Mouse (Mus musculus): ENCODE results near the gene Ccdc157. TPM values are rescaled to one million over a fixed set of nuclear protein-coding genes. Genes with fewer than 3 reads are reported as not detected.

The Ccdc157 gene
- total RNA-seq, 4 experiments from 2014 or later, result 19.3 to 21.1 (median 19.9) TPM

DNA sequence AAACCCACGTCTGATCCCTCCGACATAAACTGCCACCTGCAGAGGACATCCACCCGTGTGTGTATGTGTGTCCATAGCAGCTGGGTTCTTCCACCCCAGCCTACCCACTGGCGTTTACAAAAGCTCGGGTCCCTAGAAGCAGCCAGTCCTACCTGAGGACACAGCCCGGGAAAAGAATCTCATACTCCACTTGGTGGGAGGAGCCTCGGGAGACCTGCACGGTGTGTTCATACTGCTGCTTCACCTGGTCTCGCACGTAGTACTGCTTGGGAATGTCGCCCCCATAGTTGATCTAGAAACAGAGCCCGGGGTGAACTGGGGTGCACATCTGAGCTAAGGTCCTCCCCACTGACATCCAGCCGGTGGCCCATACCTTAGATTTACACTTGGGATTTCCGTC, 56.6 kb downstream of the Ccdc157 start:
- DNase-seq (ENCODE audit: low spot score in 2 of 2), result no peak

DNA sequence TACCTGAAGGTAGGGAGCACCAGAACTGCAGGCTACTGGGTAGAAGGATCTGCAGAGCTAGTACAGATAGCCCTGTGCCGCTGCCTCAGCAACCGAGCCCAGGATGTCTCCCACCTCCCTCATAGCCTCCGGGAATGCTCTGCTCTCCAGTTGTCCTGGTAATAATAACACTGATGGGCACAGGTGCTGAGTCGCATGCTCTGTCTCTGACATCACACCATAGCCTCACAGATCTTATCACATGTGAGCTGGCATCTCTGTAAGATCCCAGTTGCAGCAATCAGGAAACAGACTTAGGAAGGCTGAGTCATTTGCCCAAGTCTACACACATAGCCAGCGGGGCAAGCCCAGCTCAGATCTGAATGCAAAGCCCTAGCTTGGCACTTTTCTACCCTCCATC, 58.2 kb downstream of the Ccdc157 start:
- no peak for DNase-seq (ENCODE audit: low spot score in 2 of 2)

DNA sequence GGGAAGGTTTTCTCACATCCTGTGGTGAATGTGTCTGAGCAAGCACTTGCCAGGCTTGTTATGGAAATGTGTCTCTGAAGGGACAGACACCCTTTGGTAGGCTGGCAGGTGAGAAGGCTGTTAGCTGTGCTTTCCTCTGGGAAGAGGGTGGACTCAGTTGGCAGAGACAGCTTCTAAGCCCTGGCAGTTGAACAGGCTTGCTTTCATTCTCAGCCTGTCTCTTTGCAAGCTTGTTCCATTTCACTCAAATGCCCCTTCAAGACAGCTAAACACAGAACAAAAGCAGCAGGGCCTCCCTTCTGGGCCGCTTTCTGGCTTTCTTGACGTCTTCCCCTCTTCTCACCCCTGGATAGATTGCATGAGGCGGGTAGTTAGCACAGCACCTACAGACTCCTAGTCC, 60.6 kb downstream of the Ccdc157 start:
- DNase-seq (ENCODE audit: low spot score in 2 of 2), result no peak

DNA sequence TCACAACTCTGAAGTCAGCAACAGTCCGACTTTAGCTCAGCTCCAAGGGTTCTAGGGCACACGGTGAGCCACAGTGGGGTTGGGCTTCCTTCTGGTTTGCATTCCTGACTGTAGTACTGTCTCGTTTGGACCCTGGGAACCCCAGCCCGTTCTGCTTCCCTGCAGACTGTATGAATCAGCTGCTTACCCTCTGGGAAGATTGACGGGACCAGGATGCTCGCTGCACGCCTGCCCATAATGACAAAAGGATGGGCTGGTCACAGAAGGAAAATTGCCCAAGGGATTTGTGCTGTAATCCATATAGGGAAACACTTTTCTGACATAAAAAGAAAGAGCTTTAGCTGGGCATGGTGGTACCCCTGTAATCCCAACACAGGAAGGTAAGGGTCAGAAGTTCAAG, 61.3 kb downstream of the Ccdc157 start:
- DNase-seq (ENCODE audit: low spot score in 2 of 2), result no peak

DNA sequence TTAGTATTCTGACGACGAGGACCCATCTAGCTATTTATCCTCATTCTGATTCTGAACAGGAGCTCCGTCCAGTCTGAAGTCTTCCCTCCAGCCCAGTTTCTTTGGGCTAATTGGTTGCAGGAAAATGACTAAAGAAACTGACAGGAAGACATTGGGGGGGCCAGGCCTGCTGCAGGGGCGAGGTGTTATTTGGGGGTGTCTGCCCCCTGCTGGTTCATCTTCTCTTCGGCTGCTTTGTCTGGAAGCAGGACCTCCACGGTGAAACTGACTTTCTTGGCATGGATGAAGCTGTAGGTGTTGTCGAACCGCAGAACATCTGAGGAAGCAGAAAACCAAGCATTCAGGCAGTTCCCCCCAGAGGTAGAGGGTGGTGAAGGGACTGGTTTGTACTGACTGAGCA, 62.0 kb downstream of the Ccdc157 start:
- no peak for DNase-seq (ENCODE audit: low spot score in 2 of 2)

DNA sequence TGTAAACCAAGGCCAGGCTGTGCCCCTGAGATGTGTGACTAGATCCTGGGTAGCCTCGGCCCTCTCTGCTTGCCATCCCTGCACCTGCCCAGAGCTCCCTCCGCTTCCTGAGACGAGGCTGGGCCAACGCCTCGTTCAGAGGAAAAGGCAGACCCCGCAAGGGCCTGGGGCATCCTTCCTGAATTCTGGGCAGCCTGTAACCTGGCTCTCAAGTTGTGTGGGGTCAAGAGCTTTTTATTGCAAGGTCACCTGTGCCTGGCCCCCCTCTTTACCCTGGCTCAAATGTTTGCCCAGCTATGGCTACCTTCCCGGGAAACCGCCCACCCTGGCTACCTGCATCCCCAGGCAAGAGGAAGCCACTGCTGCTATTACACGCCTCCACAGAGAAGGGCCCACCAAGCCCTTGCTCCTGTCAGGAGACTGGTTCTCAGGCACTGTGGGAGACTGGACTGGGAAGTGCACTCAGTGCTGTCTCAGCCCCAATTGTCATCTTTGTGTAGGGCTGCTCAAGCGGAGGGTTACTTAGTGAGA, 62.9 kb downstream of the Ccdc157 start:
- no peak for DNase-seq (ENCODE audit: low spot score in 2 of 2)

DNA sequence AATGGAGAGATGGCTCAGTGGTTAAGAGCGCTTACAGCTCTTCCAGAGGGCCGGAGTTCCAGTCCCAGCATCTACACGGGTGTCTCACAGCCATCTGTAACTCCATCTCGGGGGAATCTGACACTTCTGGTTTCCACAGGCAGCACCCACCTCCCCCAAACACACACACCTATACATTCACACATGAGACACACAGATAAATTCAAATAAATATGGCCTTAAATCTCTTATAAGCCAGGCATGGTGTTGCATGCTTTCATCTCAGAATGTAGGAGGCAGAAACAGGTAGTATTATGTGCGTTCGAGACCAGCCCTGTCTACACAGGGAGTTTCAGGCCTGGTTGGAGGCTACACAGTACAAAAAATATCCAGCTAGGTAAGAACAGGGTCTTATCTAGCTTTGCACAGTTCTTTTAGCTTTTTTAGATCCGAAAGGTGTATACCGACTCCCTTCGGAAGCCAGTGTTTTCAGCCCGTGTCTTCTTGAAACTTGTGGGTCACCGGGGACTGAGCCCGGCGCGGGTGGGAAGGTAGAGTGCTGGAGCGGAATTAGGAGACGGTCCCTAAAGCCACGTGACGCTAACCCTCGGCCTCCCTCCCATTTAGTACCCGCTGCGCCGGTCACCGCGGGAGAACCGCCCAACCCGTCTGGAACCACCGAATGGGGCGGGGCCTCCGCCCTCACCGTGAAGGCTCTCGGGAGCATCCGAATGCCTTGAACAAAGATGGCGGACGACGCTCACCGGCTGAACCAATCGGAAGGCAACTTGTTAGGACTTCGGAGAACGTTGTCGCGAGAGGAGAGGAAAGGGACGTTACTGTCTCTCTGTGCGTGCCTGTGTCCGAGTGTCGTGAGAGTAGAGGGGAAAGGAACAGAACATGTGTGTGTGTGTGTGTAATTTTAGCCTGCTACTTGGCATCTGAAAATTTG, 63.8 kb downstream of the Ccdc157 start:
- DNase-seq (ENCODE audit: low spot score in 2 of 2), result peak; percentile 94 to 99

DNA sequence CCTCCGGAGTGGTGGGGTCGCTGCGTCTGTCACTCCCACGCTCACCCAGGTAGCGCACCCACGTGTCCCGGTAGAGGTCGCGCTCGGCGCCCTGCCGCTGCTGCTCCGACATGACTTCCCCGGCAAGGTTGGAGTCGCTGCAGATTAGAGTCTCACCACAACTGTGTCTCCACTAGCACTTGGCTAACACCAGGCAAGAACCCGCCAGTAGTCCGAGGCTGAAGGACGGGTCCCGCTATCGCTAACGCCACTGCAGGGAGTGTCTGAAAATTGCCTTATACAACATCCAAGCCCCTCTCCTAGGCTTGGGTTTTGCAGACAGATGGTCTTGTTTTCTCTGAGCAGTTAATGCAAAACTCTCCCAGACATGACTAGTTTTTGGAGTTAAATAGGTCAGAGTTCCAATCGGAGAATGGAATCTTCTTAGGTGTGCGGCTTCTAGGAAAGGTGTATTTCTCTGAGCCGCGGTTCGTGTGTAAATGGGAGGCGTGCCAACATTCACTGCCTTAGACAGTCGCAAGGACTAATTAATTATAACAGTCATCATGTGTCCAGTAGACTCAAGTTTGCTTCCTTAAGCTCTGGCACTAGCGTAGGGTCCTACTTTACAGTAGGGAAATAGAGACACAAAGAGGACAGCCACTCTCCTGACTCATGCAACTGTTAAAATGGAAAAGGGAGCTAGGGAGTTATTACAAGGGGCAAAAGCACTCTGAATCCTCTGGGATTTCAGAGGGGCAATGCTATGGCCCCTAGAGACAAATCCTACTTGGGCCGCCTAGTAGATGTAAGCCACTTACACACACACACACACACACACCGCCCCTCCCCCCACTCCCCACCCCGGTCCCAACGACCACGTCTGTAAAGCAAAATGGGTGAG, 64.7 kb downstream of the Ccdc157 start, which contains the start of gene Mtfp1:
Mtfp1 (minus strand) TSS at position 275 of the 883 bp plus-strand sequence.
- peak in 1 of 2 experiments; percentile 56 for DNase-seq (ENCODE audit: low spot score in 2 of 2)

DNA sequence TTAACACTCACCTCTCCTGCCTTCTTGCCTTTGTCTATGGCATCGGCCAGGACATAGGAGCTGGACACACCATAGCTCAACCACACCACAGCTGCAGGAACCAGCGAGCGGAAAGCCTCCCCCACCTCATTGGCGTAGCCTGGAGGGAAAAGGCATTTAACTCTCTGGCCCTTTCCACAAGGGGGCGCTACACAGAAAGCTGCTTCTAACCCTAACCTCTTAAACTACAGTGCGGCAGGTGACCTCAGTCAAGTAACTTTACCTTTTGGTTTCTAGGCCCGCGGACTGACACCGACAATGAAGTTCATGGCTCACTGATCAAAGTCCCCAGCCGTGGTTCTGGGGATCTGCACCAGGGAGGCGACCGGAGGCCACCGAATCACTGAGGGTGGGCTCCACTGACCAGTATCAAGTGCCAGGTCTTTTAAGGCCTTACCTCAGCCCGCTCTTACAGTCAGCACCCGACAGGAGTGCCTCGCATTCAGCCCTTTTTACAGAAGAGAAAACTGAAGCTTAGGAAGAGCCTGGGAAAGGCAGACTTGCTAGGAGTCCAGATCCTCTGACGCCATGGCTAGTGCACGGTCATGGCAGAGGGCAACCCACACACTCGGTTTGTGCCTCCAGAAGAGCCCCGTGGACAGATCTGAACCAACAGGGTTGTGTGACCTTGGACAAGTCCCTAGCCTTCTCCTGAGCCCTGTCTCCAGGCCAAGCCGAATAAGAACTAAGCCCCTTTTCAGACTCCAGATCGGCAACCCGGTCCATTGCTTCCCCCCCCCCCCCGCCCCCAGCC, 65.5 kb downstream of the Ccdc157 start:
- peak in 1 of 2 experiments; percentile 64 for DNase-seq (ENCODE audit: low spot score in 2 of 2)

DNA sequence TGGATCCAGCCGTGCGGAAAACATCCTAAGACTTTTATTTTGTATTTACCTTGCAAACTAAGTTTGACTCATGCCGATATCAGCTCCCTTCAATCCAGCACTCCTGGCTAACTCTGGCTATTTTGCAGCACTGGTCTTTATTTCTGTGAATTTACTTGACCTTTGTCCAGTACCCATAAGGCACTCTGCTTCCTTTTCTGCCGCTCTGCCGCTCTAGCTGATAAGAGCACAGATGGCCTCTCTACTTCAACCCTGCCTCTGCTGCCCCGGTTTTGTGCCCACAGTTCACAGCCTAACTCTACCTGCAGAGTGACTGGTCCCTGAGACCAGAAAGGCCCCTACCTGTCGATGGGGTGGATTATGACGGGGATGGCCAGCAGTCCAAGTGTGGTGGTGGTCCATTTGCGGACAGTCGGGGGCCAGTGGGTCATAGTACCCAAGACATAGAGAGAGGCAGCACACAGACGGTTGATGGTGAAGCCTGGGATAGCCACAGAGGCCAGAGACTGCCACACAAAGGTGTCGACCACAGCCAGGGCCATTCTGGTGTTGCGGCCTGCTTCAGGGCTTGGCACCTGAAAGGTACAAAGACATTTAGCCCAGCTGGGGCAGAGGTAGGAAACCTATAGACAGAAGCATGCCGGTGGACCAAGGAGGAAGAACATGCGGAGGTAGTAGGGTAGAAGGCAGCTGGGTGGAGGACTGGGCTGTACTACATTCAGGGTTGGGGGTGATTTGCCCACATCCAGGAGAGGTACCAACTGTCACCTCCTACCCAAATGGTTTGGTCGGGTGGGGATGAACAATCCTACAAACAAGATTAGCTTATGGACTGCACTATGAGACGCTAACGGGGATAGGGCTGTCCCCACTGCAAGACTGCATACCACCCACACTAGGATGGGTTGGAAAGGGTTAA, 66.4 kb downstream of the Ccdc157 start:
- peak in 1 of 2 experiments; percentile 52 for DNase-seq (ENCODE audit: low spot score in 2 of 2)

Small RNA genes lying within 50 kb of the gene (microRNA-seq; reads per million reads assigned to microRNA genes)
- gene Mir3060, result 2.7 to 3.3 reads per million in 2 experiments

Other genes with a start within 250 kb of the Ccdc157 start
- 10 to 100 TPM; 17.3 to 20.6 (median 19.9) TPM for gene Slc35e4, start 245.6 kb downstream of the Ccdc157 start, total RNA-seq (2022)
- gene Tcn2, start 228.1 kb downstream of the Ccdc157 start, total RNA-seq (2022), result 10 to 100 TPM; 17.0 to 37.4 (median 23.1) TPM
- gene Pes1, start 196.3 kb downstream of the Ccdc157 start, total RNA-seq (2022), result 10 to 100 TPM; 38.5 to 47.9 (median 41.2) TPM
- gene 4930556J24Rik, start 183.5 kb downstream of the Ccdc157 start, total RNA-seq (2022), result not detected
- 10 to 100 TPM; 11.1 to 12.4 (median 12.1) TPM for gene Gal3st1, start 176.7 kb downstream of the Ccdc157 start, total RNA-seq (2022)
- 1 to 10 TPM in 1 of 4 experiments, under 1 TPM in 3; 0.23 to 1.0 (median 0.37) TPM for gene Sec14l4, start 128.8 kb downstream of the Ccdc157 start, total RNA-seq (2022)
- 1 to 10 TPM; 1.0 to 1.7 (median 1.4) TPM for gene Sec14l3, start 95.5 kb downstream of the Ccdc157 start, total RNA-seq (2022)
- 10 to 100 TPM; 67.7 to 84.0 (median 72.4) TPM for gene Mtfp1, start 64.8 kb downstream of the Ccdc157 start, total RNA-seq (2022)
- 10 to 100 TPM; 35.3 to 36.8 (median 36.4) TPM for gene Sec14l2, start 36.9 kb downstream of the Ccdc157 start, total RNA-seq (2022)
- gene Rnf215, start 25.1 kb downstream of the Ccdc157 start, total RNA-seq (2022), result 10 to 100 TPM; 24.8 to 35.0 (median 31.1) TPM
- 10 to 100 TPM; 57.1 to 70.2 (median 61.6) TPM for gene Sf3a1, start 57 bp upstream of the Ccdc157 start, total RNA-seq (2022)
- gene Tbc1d10a, start 26.5 kb upstream of the Ccdc157 start, total RNA-seq (2022), result 10 to 100 TPM; 24.1 to 33.2 (median 28.3) TPM
- gene Castor1, start 57.9 kb upstream of the Ccdc157 start, total RNA-seq (2022), result 1 to 10 TPM; 3.1 to 5.9 (median 4.4) TPM
- gene Osm, start 76.1 kb upstream of the Ccdc157 start, total RNA-seq (2022), result under 1 TPM in 2 of 4 experiments, not detected in 2; 0.53 to 0.55 TPM
- 1 to 10 TPM in 1 of 4 experiments, under 1 TPM in 3; 0.66 to 1.3 (median 0.94) TPM for gene Lif, start 97.3 kb upstream of the Ccdc157 start, total RNA-seq (2022)

All from left cerebral cortex, adult 8-10 months (tissue).